8 mouse cellular contexts compared by ENCODE assay signal in the genomic region with DNA sequence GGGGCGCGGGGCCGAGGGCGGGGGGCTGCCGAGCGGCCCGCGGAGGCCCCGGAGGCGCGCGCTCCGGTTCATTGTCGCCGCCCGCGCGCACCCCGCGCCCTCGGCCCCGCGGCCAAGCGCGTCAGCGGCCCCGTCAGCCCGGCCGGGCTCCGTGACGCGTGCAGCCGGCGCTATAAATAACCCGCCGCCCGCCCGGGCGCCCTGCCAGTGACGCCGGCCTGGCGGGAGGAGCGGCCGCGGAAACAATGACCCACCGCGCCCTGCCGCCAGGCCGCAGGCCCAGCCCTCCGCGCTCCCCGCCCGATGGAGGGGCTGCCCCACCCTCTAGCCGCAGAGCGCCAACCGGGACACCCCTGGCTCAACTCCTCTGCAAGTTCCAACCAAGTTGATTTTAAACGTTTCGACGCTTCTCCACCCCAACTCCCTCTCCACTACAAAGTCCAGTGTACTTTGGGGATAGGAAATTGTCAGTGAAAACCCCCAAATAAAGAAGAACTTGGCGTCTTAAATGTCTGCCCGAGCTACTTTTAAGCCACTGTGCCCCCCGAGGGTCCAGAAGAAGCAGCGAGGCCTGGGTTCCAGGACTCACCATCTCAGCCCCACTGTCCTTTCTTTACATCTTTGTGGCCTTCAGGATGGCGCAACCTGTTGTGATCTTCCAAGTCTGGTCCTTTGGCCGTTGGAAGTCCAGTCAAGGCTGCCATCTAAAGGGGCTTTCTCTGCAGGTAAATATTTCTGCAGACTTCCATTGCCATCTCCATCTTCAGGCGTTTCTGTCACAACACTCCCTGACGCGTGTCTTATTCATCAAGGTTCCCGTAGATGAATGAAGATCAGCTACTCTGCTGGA. TPM values are rescaled to one million over a fixed set of nuclear protein-coding genes. Genes with fewer than 3 reads are reported as not detected.
DNase-seq lines count a peak whose midpoint lies in the region; ATAC-seq and TF ChIP-seq lines count a peak whose summit lies in the region.

A gene (minus strand): TSS at position 13 of the 850 bp plus-strand sequence.

- H3K4me2 ChIP-seq in embryonic facial prominence, embryonic 14.5 days (ENCODE audit: low read depth, low read length), result peak within 1 kb of the TSS; percentile 54
- peak within 1 kb of the TSS; percentile 81 for H3K4me2 ChIP-seq in heart, embryonic 11.5 days
- H3K4me2 ChIP-seq in kidney, embryonic 15.5 days, result peak within 1 kb of the TSS; percentile 78
- H3K4me2 ChIP-seq in liver, embryonic 13.5 days, result peak within 1 kb of the TSS; percentile 84
- peak within 1 kb of the TSS; percentile 85 for H3K4me2 ChIP-seq in stomach, postnatal 0 days (replicated peaks; ENCODE audit: low read depth)

- peak; percentile 53 to 61 for DNase-seq in B cell, adult 2 months
- DNase-seq in adrenal gland, postnatal 25 days, result peak; percentile 92
- DNase-seq in embryonic facial prominence, embryonic 14.5 days (ENCODE audit: low spot score), result peak; percentile 87
- peak; percentile 59 for DNase-seq in liver, embryonic 13.5 days
- DNase-seq in natural killer cell, adult 2 months (ENCODE audit: low spot score in 2 of 2), result peak; percentile 65 to 72
- DNase-seq in stomach, postnatal 0 days (ENCODE audit: low spot score), result peak; percentile 91

- no peaks in the 10 kb centered on the region for H3K4me1 ChIP-seq in embryonic facial prominence, embryonic 14.5 days (ENCODE audit: control insufficient read depth, insufficient read depth, low read length)
- peaks cover 8% of the 10 kb centered on the region for H3K4me1 ChIP-seq in heart, embryonic 11.5 days (ENCODE audit: control insufficient read depth, insufficient read depth, low read length)
- H3K4me1 ChIP-seq in kidney, embryonic 15.5 days, result peaks cover 7% of the 10 kb centered on the region
- H3K4me1 ChIP-seq in liver, embryonic 13.5 days (replicated peaks), result peaks cover 20% of the 10 kb centered on the region
- H3K4me1 ChIP-seq in stomach, postnatal 0 days (replicated peaks; ENCODE audit: control insufficient read depth, insufficient read depth), result no peaks in the 10 kb centered on the region

- peak within 1 kb of the TSS; percentile 62 for H3K4me3 ChIP-seq in embryonic facial prominence, embryonic 14.5 days (ENCODE audit: low read depth, low read length)
- H3K4me3 ChIP-seq in heart, embryonic 11.5 days (ENCODE audit: low read depth, low read length), result peak within 1 kb of the TSS; percentile 96
- peak within 1 kb of the TSS; percentile 89 for H3K4me3 ChIP-seq in kidney, embryonic 15.5 days (replicated peaks)
- H3K4me3 ChIP-seq in liver, embryonic 13.5 days (replicated peaks), result peak within 1 kb of the TSS; percentile 85
- H3K4me3 ChIP-seq in stomach, postnatal 0 days (ENCODE audit: low read depth, low read length), result peak within 1 kb of the TSS; percentile 96

- peak; percentile 17; the same call in 1 of the 2 replicates for TF ChIP-seq CTCF in stomach, postnatal 0 days (IDR thresholded peaks at IDR 0.05; ENCODE audit: low read depth)

- H3K9ac ChIP-seq in embryonic facial prominence, embryonic 14.5 days (ENCODE audit: low read depth, low read length), result peak within 1 kb of the TSS; percentile 99
- peak within 1 kb of the TSS; percentile 99 for H3K9ac ChIP-seq in heart, embryonic 11.5 days (ENCODE audit: low read depth, low read length)
- peak within 1 kb of the TSS; percentile 93 for H3K9ac ChIP-seq in kidney, embryonic 15.5 days
- peak within 1 kb of the TSS; percentile 90 for H3K9ac ChIP-seq in liver, embryonic 13.5 days
- H3K9ac ChIP-seq in stomach, postnatal 0 days (ENCODE audit: low read length), result peak within 1 kb of the TSS; percentile 97

- ATAC-seq in embryonic facial prominence, embryonic 14.5 days (ENCODE audit: low read depth), result peak; percentile 91
- ATAC-seq in heart, embryonic 11.5 days (replicated peaks; ENCODE audit: insufficient number of reproducible peaks, low FRiP score, low TSS enrichment), result peak; percentile 96
- peak; percentile 96 for ATAC-seq in kidney, embryonic 15.5 days (replicated peaks; ENCODE audit: low FRiP score)
- peak; percentile 86 for ATAC-seq in liver, embryonic 13.5 days (ENCODE audit: low read depth)
- peak; percentile 98 for ATAC-seq in stomach, postnatal 0 days (ENCODE audit: low FRiP score, low TSS enrichment)

- peak within 1 kb of the TSS; percentile 93 for H3K27ac ChIP-seq in embryonic facial prominence, embryonic 14.5 days (replicated peaks; ENCODE audit: low read depth, low read length)
- peak within 1 kb of the TSS; percentile 98 for H3K27ac ChIP-seq in heart, embryonic 11.5 days (ENCODE audit: low read depth, low read length)
- peak within 1 kb of the TSS; percentile 90 for H3K27ac ChIP-seq in kidney, embryonic 15.5 days
- peak within 1 kb of the TSS; percentile 79 for H3K27ac ChIP-seq in liver, embryonic 13.5 days
- H3K27ac ChIP-seq in stomach, postnatal 0 days (replicated peaks), result peak within 1 kb of the TSS; percentile 96

- no peaks in the 10 kb centered on the region for H3K27me3 ChIP-seq in embryonic facial prominence, embryonic 14.5 days (replicated peaks; ENCODE audit: control insufficient read depth, insufficient read depth, low read length)
- H3K27me3 ChIP-seq in heart, embryonic 11.5 days (ENCODE audit: control insufficient read depth, insufficient read depth, low read length), result no peaks in the 10 kb centered on the region
- H3K27me3 ChIP-seq in kidney, embryonic 15.5 days, result peaks cover 12% of the 10 kb centered on the region
- no peaks in the 10 kb centered on the region; the same call in 1 of the 2 replicates for H3K27me3 ChIP-seq in liver, embryonic 13.5 days
- H3K27me3 ChIP-seq in stomach, postnatal 0 days (ENCODE audit: control insufficient read depth, insufficient read depth, low read length), result no peaks in the 10 kb centered on the region

- 18% methylated on average over 22 of the region's 69 CpGs for WGBS in embryonic facial prominence, embryonic 14.5 days
- 9% methylated on average over 48 of the region's 69 CpGs for WGBS in heart, embryonic 11.5 days (ENCODE audit: insufficient replicate concordance)
- WGBS in kidney, embryonic 15.5 days, result 10% methylated on average over 53 of the region's 69 CpGs
- WGBS in liver, embryonic 13.5 days (ENCODE audit: insufficient replicate concordance), result 11% methylated on average over 37 of the region's 69 CpGs
- 9% methylated on average over 53 of the region's 69 CpGs for WGBS in stomach, postnatal 0 days

- TF ChIP-seq EP300 in stomach, postnatal 0 days (optimal IDR thresholded peaks at IDR 0.05), result no peak

- H3K9me3 ChIP-seq in embryonic facial prominence, embryonic 14.5 days (ENCODE audit: control insufficient read depth, low read length), result no peaks in the 10 kb centered on the region
- no peaks in the 10 kb centered on the region for H3K9me3 ChIP-seq in heart, embryonic 11.5 days (replicated peaks; ENCODE audit: control insufficient read depth, low read length)
- H3K9me3 ChIP-seq in kidney, embryonic 15.5 days (replicated peaks), result no peaks in the 10 kb centered on the region
- no peaks in the 10 kb centered on the region for H3K9me3 ChIP-seq in liver, embryonic 13.5 days (replicated peaks)
- no peaks in the 10 kb centered on the region for H3K9me3 ChIP-seq in stomach, postnatal 0 days (ENCODE audit: control insufficient read depth, low read length)

- no peaks in the 10 kb centered on the region for H3K36me3 ChIP-seq in embryonic facial prominence, embryonic 14.5 days (ENCODE audit: control insufficient read depth, insufficient read depth, low read length)
- H3K36me3 ChIP-seq in heart, embryonic 11.5 days (ENCODE audit: control insufficient read depth, insufficient read depth, low read length), result no peaks in the 10 kb centered on the region
- no peaks in the 10 kb centered on the region for H3K36me3 ChIP-seq in kidney, embryonic 15.5 days
- no peaks in the 10 kb centered on the region for H3K36me3 ChIP-seq in liver, embryonic 13.5 days
- H3K36me3 ChIP-seq in stomach, postnatal 0 days (ENCODE audit: control insufficient read depth, insufficient read depth, low read length), result no peaks in the 10 kb centered on the region

RNA-seq across cellular contexts. Expression of the gene that starts here (rescaled TPM):
- total RNA-seq in adrenal gland, postnatal 25 days (2021), result 6.8 and 9.9 TPM in 2 replicates
- 6.0 and 6.4 TPM in 2 replicates for polyA plus RNA-seq in embryonic facial prominence, embryonic 14.5 days (2014; fragmentation: Nextera tagmentation; extraction: Ambion mirVana)
- polyA plus RNA-seq in heart, embryonic 11.5 days (2014; fragmentation: Nextera tagmentation; extraction: Ambion mirVana), result 2.8 and 3.9 TPM in 2 replicates
- polyA plus RNA-seq in kidney, embryonic 15.5 days (2015; fragmentation: Nextera tagmentation; extraction: Ambion mirVana), result 4.2 and 4.6 TPM in 2 replicates
- polyA plus RNA-seq in liver, embryonic 13.5 days (2015; fragmentation: Nextera tagmentation; extraction: Ambion mirVana), result 0.29 and 0.49 TPM in 2 replicates
- polyA plus RNA-seq in stomach, postnatal 0 days (2015; fragmentation: Nextera tagmentation; extraction: Ambion mirVana), result 6.4 and 14.1 TPM in 2 replicates

Comparison
In these comparisons a context has a peak if more than half of its experiments do, and no peak if none do; other contexts are left out.
1. Peak in every context shown above with its lines: DNase-seq, ATAC-seq, H3K4me3 ChIP-seq and H3K27ac ChIP-seq.
2. Peak in DNase-seq, ATAC-seq, H3K4me3 ChIP-seq, H3K27ac ChIP-seq, H3K9ac ChIP-seq and H3K4me2 ChIP-seq in liver, embryonic 13.5 days; RNA of the gene not detected or under 1 TPM.